Mouse (Mus musculus): ENCODE measurements around the gene Chga.

DNA sequence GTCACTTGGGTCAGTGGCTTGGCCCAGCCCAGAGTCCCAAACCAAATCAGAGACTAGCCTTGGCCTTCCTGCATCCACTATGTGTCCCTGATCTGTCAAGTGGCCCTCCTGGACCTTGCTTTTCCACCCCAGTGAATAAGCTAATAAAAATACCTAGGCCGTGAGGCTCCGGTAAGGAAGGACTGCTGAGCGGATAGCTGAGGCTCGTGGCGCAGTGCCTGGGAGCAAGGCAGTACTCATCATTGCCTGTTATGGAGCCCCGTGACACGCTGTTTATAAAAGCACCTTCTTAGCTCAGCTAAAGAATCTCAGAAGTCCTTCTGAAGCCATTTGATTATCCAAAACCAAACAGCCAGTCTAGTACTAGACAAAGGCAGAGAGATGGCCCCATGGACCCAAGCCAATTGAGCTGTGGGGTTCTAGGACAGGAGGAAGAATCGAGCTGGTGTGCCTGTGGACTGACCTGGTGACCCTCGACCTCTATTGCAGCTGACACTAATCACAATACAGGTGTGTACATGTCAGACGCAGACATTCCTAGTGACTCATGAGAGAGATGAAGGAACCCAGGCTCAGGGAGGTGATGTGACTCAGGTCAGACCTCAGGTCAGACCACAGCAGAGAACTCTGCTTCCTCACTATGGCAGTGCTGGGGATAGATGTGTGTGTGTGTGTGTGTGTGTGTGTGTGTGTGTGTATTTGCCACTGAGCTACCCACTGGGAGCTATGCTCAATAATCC lies 22.1 kb downstream of the Chga start:
- TF ChIP-seq CTCF (IDR thresholded peaks at IDR 0.05; ENCODE audit: borderline replicate concordance, extremely low read depth, insufficient read depth, insufficient read length) (no peak), POLR2A (IDR thresholded peaks at IDR 0.05; ENCODE audit: borderline replicate concordance, extremely low read depth, insufficient read depth, insufficient read length, poor library complexity, severe bottlenecking) (no peak)
